Mouse (Mus musculus) lung, embryonic 14.5 days (tissue): ENCODE measurements around the gene Nrf1. TPM values are rescaled to one million over a fixed set of nuclear protein-coding genes. Genes with fewer than 3 reads are reported as not detected.

ENCODE experiments used
- ATAC-seq: fragments of 200-750 bp; cut with Nextera tagmentation; 2 replicates; pipeline ENCODE4 v1.8.0; 2017; ENCODE audit warnings: mild to moderate bottlenecking, moderate TSS enrichment, moderate library complexity; ENCODE audit not compliant: insufficient read depth
- DNase-seq: peaks from one replicate; pipeline ENCODE4 v3.0.0-alpha.2; 2015
- H3K27ac ChIP-seq: fragments of 300-500 bp; sonication (generic); 2 replicates; pipeline ENCODE4 v1.5.1; 2014; ENCODE audit warnings: low read depth, mild to moderate bottlenecking, moderate library complexity
- H3K27me3 ChIP-seq: fragments of 300-500 bp; sonication (generic); 2 replicates; pipeline ENCODE4 v1.6.1; 2014; ENCODE audit warnings: low read length, control low read depth; ENCODE audit not compliant: insufficient read depth
- H3K36me3 ChIP-seq: fragments of 300-500 bp; sonication (generic); 2 replicates; pipeline ENCODE4 v1.6.1; 2014; ENCODE audit warnings: control low read depth; ENCODE audit not compliant: insufficient read depth
- H3K4me1 ChIP-seq: fragments of 300-500 bp; sonication (generic); 2 replicates; pipeline ENCODE4 v1.6.1; 2014; ENCODE audit warnings: antibody characterized with exemption, control low read depth; ENCODE audit not compliant: insufficient read depth
- H3K4me2 ChIP-seq: fragments of 300-500 bp; sonication (generic); 2 replicates; pipeline ENCODE4 v1.6.1; 2014; ENCODE audit warnings: mild to moderate bottlenecking
- H3K4me3 ChIP-seq: fragments of 300-500 bp; sonication (generic); 2 replicates; pipeline ENCODE4 v1.5.1; 2014; ENCODE audit warnings: low read depth, low read length
- H3K9ac ChIP-seq: fragments of 300-500 bp; sonication (generic); 2 replicates; pipeline ENCODE4 v1.6.1; 2014
- H3K9me3 ChIP-seq: fragments of 300-500 bp; sonication (generic); 2 replicates; pipeline ENCODE4 v1.6.1; 2016; ENCODE audit warnings: low read depth, low read length, control low read depth
- CTCF ChIP-seq: IDR thresholded peaks from 2 replicates; pipeline ENCODE4 v1.5.1; 2016; ENCODE audit warnings: antibody characterized with exemption, low read depth
- WGBS: fragments of 180-500 bp; shearing (Covaris S2); extraction: QIAGEN DNeasy Blood & Tissue Kit; methylation state at CpG from one replicate; pipeline ENCODE4 v1.1.7; 2014; 5-methylcytosine and 5-hydroxymethylcytosine counted together
- polyA plus RNA-seq: library from polyadenylated mRNA; unstranded; fragments of >200 nt; fragmentation: Nextera tagmentation; extraction: Ambion mirVana; gene quantifications from 2 replicates; pipeline ENCODE4 v1.2.1, GENCODE M21; 2014

Gene Nrf1
- polyA plus RNA-seq, 1 experiment from 2014 or later: 78.0 TPM

DNA sequence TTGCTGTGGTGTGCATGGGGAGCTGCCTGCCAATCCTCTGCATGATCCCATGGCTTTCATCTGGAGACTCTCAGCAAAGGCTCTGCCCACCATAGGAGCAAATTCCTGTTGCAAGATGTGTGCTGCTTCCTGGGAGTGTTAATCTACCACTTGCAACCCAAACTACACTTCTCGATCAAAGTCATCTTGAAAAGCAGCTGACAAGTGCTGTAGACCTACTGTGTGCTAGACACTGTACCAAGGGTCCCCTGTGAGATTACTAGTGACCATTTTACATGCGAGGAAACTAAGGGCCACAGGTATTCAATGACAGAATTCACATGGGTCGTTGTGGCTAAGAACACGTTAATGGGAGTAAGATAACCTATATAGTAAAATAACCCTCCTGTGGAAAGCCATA, 95.5 kb downstream of the Nrf1 start:
- Histone ChIP-seq H3K4me3 (no peak overlapping the region), H3K4me1 (no peaks in the 10 kb centered on the region), H3K27ac (no peak overlapping the region), H3K36me3 (peaks cover 50% of the 10 kb centered on the region), H3K9me3 (no peaks in the 10 kb centered on the region), H3K27me3 (no peaks in the 10 kb centered on the region), H3K4me2 (no peak overlapping the region), H3K9ac (no peak overlapping the region)
- DNase-seq (no peak), ATAC-seq (no peak)
- no peak for TF ChIP-seq CTCF
- WGBS: 93% methylated on average over 4 of the region's 4 CpGs

DNA sequence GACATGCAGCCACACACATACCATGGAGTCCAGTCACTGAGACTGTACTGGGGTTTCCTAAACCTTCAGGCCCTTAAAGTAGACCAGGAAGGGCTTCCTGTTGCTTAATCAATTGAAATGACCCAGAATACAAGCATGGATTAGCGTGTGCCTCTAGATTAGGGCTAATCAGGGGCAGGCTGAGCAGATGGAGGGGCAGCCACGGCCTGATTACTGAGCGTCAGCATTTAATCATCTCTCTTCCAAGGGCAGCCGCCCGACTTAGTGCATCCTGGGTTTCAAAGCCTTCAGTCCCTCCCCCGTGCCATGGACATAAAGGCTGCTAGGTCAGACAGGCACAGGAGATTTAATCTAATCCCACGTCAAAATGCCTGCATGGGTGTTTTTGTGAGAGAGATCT, 99.3 kb downstream of the Nrf1 start:
- ATAC-seq (no peak; the same call in 1 of the 2 replicates), DNase-seq (no peak)
- WGBS: 57% methylated on average over 7 of the region's 7 CpGs
- Histone ChIP-seq H3K4me2 (no peak overlapping the region), H3K9ac (no peak overlapping the region), H3K27ac (no peak overlapping the region), H3K4me1 (no peaks in the 10 kb centered on the region), H3K27me3 (no peaks in the 10 kb centered on the region), H3K4me3 (no peak overlapping the region), H3K36me3 (peaks cover 48% of the 10 kb centered on the region; the same call in 1 of the 2 replicates), H3K9me3 (no peaks in the 10 kb centered on the region)
- TF ChIP-seq CTCF: no peak

DNA sequence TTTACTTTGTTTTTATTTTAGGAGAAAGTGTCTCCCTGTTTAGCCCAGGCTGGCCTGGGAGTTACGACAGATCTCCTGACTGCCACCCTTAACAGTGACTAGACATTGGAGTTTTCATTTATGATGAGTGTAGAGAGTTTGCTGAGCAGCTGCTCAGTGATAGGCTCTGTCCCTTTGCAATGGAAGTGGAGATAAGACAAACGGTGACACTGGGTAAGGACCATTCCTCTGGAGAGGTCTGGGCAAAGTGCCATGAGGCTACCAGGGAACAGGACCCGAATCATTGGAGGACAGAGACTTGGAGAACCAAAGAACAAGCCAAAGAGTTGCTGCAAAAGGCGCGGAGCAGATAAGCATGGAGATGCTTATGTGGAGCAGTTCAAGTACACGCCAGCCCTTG, 100.0 kb downstream of the Nrf1 start:
- no peaks in the 10 kb centered on the region for H3K4me1 ChIP-seq
- no peaks in the 10 kb centered on the region for H3K9me3 ChIP-seq
- no peak overlapping the region for H3K9ac ChIP-seq
- 74% methylated on average over 6 of the region's 6 CpGs for WGBS
- ATAC-seq: no peak
- H3K36me3 ChIP-seq: peaks cover 48% of the 10 kb centered on the region; the same call in 1 of the 2 replicates
- no peak overlapping the region for H3K27ac ChIP-seq
- no peak overlapping the region; the same call in 1 of the 2 replicates for H3K4me2 ChIP-seq
- no peak for DNase-seq
- no peak overlapping the region for H3K4me3 ChIP-seq
- H3K27me3 ChIP-seq: no peaks in the 10 kb centered on the region
- TF ChIP-seq CTCF: no peak

DNA sequence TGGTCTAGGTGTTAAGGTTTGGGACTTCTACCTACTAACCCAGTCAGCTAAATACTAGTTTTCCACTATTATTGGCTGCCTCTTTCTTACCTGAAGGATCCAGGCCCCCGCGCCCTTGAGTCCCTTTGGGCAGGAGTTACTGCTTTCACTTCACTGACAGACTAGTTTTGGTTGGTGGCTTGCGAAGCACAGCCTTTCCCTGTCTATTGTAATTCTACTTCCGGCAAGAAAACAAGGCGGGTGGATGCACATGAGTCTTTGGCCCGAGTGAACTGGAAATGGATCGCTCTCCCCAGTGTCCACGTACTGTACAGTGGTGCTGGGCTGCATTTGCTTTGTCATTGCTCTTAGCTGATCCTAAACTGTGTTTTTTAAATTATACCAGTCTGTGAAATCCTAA, 102.7 kb downstream of the Nrf1 start:
- Histone ChIP-seq H3K4me1 (no peaks in the 10 kb centered on the region), H3K36me3 (peaks cover 47% of the 10 kb centered on the region), H3K4me3 (no peak overlapping the region), H3K9me3 (no peaks in the 10 kb centered on the region), H3K27ac (no peak overlapping the region), H3K4me2 (no peak overlapping the region), H3K27me3 (no peaks in the 10 kb centered on the region), H3K9ac (no peak overlapping the region)
- ATAC-seq (no peak), DNase-seq (no peak)
- WGBS: 95% methylated on average over 8 of the region's 8 CpGs
- no peak for TF ChIP-seq CTCF

DNA sequence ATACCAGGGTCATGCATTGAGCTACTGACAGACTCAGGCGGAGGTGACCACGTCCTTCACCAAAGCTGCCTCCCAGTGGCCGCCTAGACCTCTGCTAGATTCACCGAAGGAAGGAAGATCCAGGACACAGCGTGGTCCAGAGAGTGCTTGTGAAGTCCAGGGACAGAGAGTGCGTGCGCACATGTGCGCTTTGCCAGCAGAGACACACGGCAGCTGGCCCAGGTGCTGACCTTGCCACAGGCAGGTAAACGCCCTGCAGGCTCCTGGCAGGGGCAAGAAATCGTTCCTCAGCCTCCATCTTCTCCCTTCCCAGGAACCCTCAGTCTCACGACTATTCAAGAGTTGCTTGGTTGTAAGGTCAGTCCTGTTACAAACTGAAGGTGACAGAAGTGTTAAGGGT, 104.4 kb downstream of the Nrf1 start:
- Histone ChIP-seq H3K27ac (no peak overlapping the region), H3K36me3 (peaks cover 44% of the 10 kb centered on the region), H3K4me1 (no peaks in the 10 kb centered on the region), H3K27me3 (no peaks in the 10 kb centered on the region), H3K4me3 (no peak overlapping the region), H3K4me2 (no peak overlapping the region), H3K9me3 (no peaks in the 10 kb centered on the region), H3K9ac (no peak overlapping the region)
- 81% methylated on average over 12 of the region's 12 CpGs for WGBS
- TF ChIP-seq CTCF: no peak
- no peak for DNase-seq
- ATAC-seq: no peak

DNA sequence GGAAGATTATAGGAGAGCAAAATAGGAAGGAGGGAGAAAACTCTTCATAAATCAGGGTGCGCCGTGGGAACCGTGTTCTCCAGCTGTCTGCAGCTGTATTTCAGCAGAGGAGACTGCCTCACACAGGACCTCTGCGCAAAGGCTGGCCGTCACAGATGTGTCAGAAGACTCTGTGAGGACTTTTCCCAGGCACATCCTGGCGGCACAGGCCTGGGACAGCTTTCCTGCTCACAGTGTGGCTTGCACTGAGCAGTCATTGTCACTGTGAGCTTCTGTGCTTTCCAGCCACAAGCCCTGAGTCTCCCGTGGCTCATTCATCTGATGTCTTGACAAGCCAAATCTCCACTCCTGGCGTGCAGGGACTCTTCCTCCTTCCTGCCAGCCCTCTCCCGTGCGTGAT, 104.9 kb downstream of the Nrf1 start:
- H3K27ac ChIP-seq: 0 out of 2 replicates have a peak overlapping the region, but pooled peaks have one; percentile 20
- ATAC-seq: peak; percentile 63; the same call in 1 of the 2 replicates
- H3K36me3 ChIP-seq: peaks cover 39% of the 10 kb centered on the region

DNA sequence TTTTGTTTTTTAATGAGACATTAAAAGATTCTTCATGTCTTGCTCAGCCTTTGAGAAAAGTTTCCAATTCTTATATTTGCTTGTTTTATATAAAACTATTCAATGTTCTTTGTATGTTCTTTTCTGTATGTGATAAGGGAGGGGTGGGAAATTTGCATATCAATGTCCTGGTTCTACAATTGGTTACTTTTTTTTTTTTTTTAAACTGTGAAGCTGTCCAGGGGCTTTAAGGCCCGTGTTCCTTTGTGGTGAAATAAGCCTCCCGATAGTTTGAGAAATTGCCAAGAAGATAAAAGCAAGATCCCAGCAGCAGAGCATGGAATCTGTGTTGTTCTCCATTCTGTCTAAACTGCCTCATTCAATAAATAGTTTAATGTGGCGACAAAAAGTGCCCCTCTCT, 105.3 kb downstream of the Nrf1 start:
- no peak overlapping the region for H3K27ac ChIP-seq
- no peak for TF ChIP-seq CTCF
- H3K4me1 ChIP-seq: no peaks in the 10 kb centered on the region
- peaks cover 34% of the 10 kb centered on the region for H3K36me3 ChIP-seq
- no peak overlapping the region for H3K4me2 ChIP-seq
- WGBS: 53% methylated on average over 3 of the region's 3 CpGs
- H3K9ac ChIP-seq: no peak overlapping the region
- DNase-seq: no peak
- no peak overlapping the region for H3K4me3 ChIP-seq
- H3K27me3 ChIP-seq: no peaks in the 10 kb centered on the region
- no peak for ATAC-seq
- H3K9me3 ChIP-seq: no peaks in the 10 kb centered on the region

More for the DNA sequence above, 104.9 kb downstream of the Nrf1 start:
- H3K9ac ChIP-seq: no peak overlapping the region
- 51% methylated on average over 10 of the region's 10 CpGs for WGBS
- no peaks in the 10 kb centered on the region for H3K27me3 ChIP-seq
- no peak overlapping the region for H3K4me2 ChIP-seq
- H3K9me3 ChIP-seq: no peaks in the 10 kb centered on the region
- no peak for TF ChIP-seq CTCF
- no peaks in the 10 kb centered on the region for H3K4me1 ChIP-seq
- peak; percentile 47 for DNase-seq
- no peak overlapping the region for H3K4me3 ChIP-seq
